Mouse (Mus musculus): Measurements from ENCODE around the gene Gba2. TPM values are rescaled to one million over a fixed set of nuclear protein-coding genes. Genes with fewer than 3 reads are reported as not detected.

Gene Gba2
- polyA plus RNA-seq, 1 experiment from 2014 or later = 25.0 TPM

GRCm38 (mm10) chr4:43542044-43542443, 36.6 kb downstream of the Gba2 start:
- Histone ChIP-seq H3K27me3 (ENCODE audit: control insufficient read depth, insufficient read depth, low read length) (no peaks in the 10 kb centered on the region), H3K9me3 (ENCODE audit: control insufficient read depth, low read length) (no peaks in the 10 kb centered on the region), H3K4me2 (replicated peaks; ENCODE audit: low read depth) (no peak overlapping the region), H3K36me3 (ENCODE audit: control insufficient read depth, insufficient read depth, low read length) (peaks cover 86% of the 10 kb centered on the region), H3K27ac (replicated peaks) (no peak overlapping the region), H3K9ac (ENCODE audit: low read length) (no peak overlapping the region), H3K4me3 (ENCODE audit: low read depth, low read length) (no peak overlapping the region), H3K4me1 (replicated peaks; ENCODE audit: control insufficient read depth, insufficient read depth) (no peaks in the 10 kb centered on the region)
- WGBS = 77% methylated on average over 3 of the region's 3 CpGs
- ATAC-seq (ENCODE audit: low FRiP score, low TSS enrichment) (no peak), DNase-seq (ENCODE audit: low spot score) (no peak)
- TF ChIP-seq EP300 (optimal IDR thresholded peaks at IDR 0.05) (no peak), CTCF (IDR thresholded peaks at IDR 0.05; ENCODE audit: low read depth) (no peak)

DNA sequence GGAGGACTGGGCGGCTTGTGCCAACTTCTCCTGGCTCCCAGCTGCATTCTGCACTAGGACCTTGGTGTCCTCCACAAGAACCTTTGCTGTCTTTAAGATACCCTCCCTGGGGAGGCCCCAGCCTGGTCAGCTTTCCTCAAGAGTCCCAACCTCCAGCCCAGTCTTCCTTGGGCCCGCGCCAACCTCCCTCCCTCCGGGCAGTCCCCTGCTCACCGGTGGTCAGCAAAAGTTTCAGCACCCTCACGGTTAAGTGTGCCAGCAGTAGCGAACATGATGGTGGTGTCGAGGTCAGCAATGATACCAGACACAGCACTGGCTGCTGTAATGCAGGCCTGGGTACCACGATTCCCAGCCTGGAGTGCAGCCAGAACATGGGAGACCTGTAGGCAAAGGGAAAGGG, 42.6 kb downstream of the Gba2 start:
- no peak overlapping the region for H3K9ac ChIP-seq (ENCODE audit: low read length)
- no peak for TF ChIP-seq CTCF (IDR thresholded peaks at IDR 0.05; ENCODE audit: low read depth)
- no peak for TF ChIP-seq EP300 (optimal IDR thresholded peaks at IDR 0.05)
- 86% methylated on average over 9 of the region's 9 CpGs for WGBS

GRCm38 (mm10) chr4:43535628-43536027, 43.0 kb downstream of the Gba2 start:
- WGBS = 93% methylated on average over 8 of the region's 8 CpGs
- Histone ChIP-seq H3K36me3 (ENCODE audit: control insufficient read depth, insufficient read depth, low read length) (peaks cover 82% of the 10 kb centered on the region), H3K9ac (ENCODE audit: low read length) (no peak overlapping the region), H3K4me2 (replicated peaks; ENCODE audit: low read depth) (no peak overlapping the region), H3K4me3 (ENCODE audit: low read depth, low read length) (no peak overlapping the region), H3K27ac (replicated peaks) (no peak overlapping the region), H3K4me1 (replicated peaks; ENCODE audit: control insufficient read depth, insufficient read depth) (no peaks in the 10 kb centered on the region), H3K27me3 (ENCODE audit: control insufficient read depth, insufficient read depth, low read length) (no peaks in the 10 kb centered on the region), H3K9me3 (ENCODE audit: control insufficient read depth, low read length) (no peaks in the 10 kb centered on the region)
- no peak for TF ChIP-seq CTCF (IDR thresholded peaks at IDR 0.05; ENCODE audit: low read depth)
- TF ChIP-seq EP300 (optimal IDR thresholded peaks at IDR 0.05) = no peak
- DNase-seq (ENCODE audit: low spot score) (no peak), ATAC-seq (ENCODE audit: low FRiP score, low TSS enrichment) (no peak)

More for the DNA sequence above, 42.6 kb downstream of the Gba2 start:
- DNase-seq (ENCODE audit: low spot score) = no peak
- Histone ChIP-seq H3K36me3 (ENCODE audit: control insufficient read depth, insufficient read depth, low read length) (peaks cover 84% of the 10 kb centered on the region), H3K4me2 (replicated peaks; ENCODE audit: low read depth) (no peak overlapping the region), H3K27ac (replicated peaks) (no peak overlapping the region), H3K27me3 (ENCODE audit: control insufficient read depth, insufficient read depth, low read length) (no peaks in the 10 kb centered on the region), H3K4me1 (replicated peaks; ENCODE audit: control insufficient read depth, insufficient read depth) (no peaks in the 10 kb centered on the region), H3K4me3 (ENCODE audit: low read depth, low read length) (no peak overlapping the region), H3K9me3 (ENCODE audit: control insufficient read depth, low read length) (no peaks in the 10 kb centered on the region)
- no peak for ATAC-seq (ENCODE audit: low FRiP score, low TSS enrichment)

GRCm38 (mm10) chr4:43533270-43533669, 45.4 kb downstream of the Gba2 start:
- no peak overlapping the region for H3K27ac ChIP-seq (replicated peaks)
- H3K4me2 ChIP-seq (replicated peaks; ENCODE audit: low read depth) = no peak overlapping the region
- peaks cover 61% of the 10 kb centered on the region for H3K36me3 ChIP-seq (ENCODE audit: control insufficient read depth, insufficient read depth, low read length)
- TF ChIP-seq CTCF (IDR thresholded peaks at IDR 0.05; ENCODE audit: low read depth) = no peak
- TF ChIP-seq EP300 (optimal IDR thresholded peaks at IDR 0.05) = no peak
- no peak overlapping the region for H3K9ac ChIP-seq (ENCODE audit: low read length)
- no peak for DNase-seq (ENCODE audit: low spot score)
- no peak overlapping the region for H3K4me3 ChIP-seq (ENCODE audit: low read depth, low read length)
- no peaks in the 10 kb centered on the region for H3K27me3 ChIP-seq (ENCODE audit: control insufficient read depth, insufficient read depth, low read length)
- H3K9me3 ChIP-seq (ENCODE audit: control insufficient read depth, low read length) = no peaks in the 10 kb centered on the region
- ATAC-seq (ENCODE audit: low FRiP score, low TSS enrichment) = no peak
- no peaks in the 10 kb centered on the region for H3K4me1 ChIP-seq (replicated peaks; ENCODE audit: control insufficient read depth, insufficient read depth)
- WGBS = 91% methylated on average over 9 of the region's 9 CpGs

GRCm38 (mm10) chr4:43530581-43530980, 48.1 kb downstream of the Gba2 start:
- H3K9ac ChIP-seq (ENCODE audit: low read length) = no peak overlapping the region
- H3K27ac ChIP-seq (replicated peaks) = 0 out of 2 replicates have a peak overlapping the region, but pooled peaks have one; percentile 53
- peaks cover 42% of the 10 kb centered on the region for H3K36me3 ChIP-seq (ENCODE audit: control insufficient read depth, insufficient read depth, low read length)
- DNase-seq (ENCODE audit: low spot score) (peak; percentile 86), ATAC-seq (ENCODE audit: low FRiP score, low TSS enrichment) (peak; percentile 48)
- no peak overlapping the region for H3K4me3 ChIP-seq (ENCODE audit: low read depth, low read length)
- H3K27me3 ChIP-seq (ENCODE audit: control insufficient read depth, insufficient read depth, low read length) = no peaks in the 10 kb centered on the region
- H3K9me3 ChIP-seq (ENCODE audit: control insufficient read depth, low read length) = no peaks in the 10 kb centered on the region
- no peaks in the 10 kb centered on the region for H3K4me1 ChIP-seq (replicated peaks; ENCODE audit: control insufficient read depth, insufficient read depth)
- WGBS = 10% methylated on average over 7 of the region's 7 CpGs
- TF ChIP-seq EP300 (optimal IDR thresholded peaks at IDR 0.05) (no peak), CTCF (IDR thresholded peaks at IDR 0.05; ENCODE audit: low read depth) (peak; percentile 91)
- no peak overlapping the region for H3K4me2 ChIP-seq (replicated peaks; ENCODE audit: low read depth)

DNA sequence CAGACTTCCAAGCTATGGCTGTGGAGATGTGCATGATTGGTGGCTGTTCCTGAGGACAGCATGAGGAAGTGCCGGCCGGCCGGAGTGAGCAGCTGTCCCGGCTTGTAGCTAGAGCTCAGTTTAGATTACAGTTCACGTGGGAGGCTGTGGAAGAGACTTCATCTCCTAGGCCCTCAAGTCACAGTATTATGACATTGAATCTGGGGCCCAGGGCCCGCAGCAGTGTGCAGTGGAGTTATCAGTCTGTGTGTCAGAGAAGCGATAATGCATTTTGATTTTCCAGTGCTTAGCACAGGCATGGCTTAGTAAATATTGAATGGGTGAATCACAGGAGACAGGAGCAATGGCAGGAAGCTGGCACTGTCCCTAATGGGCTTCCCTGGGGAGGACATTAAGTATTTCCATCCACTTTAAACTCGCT, 48.6 kb downstream of the Gba2 start:
- H3K4me2 ChIP-seq (replicated peaks; ENCODE audit: low read depth) = no peak overlapping the region
- no peak overlapping the region for H3K4me3 ChIP-seq (ENCODE audit: low read depth, low read length)
- 39% methylated on average over 8 of the region's 8 CpGs for WGBS
- H3K27ac ChIP-seq (replicated peaks) = peak overlapping the region; percentile 53; the same call in 1 of the 2 replicates
- TF ChIP-seq EP300 (optimal IDR thresholded peaks at IDR 0.05) = no peak
- no peak for TF ChIP-seq CTCF (IDR thresholded peaks at IDR 0.05; ENCODE audit: low read depth)
- peaks cover 37% of the 10 kb centered on the region for H3K36me3 ChIP-seq (ENCODE audit: control insufficient read depth, insufficient read depth, low read length)
- DNase-seq (ENCODE audit: low spot score) (no peak), ATAC-seq (ENCODE audit: low FRiP score, low TSS enrichment) (peak; percentile 21; the same call in 1 of the 2 replicates)
- H3K9ac ChIP-seq (ENCODE audit: low read length) = no peak overlapping the region
- no peaks in the 10 kb centered on the region for H3K27me3 ChIP-seq (ENCODE audit: control insufficient read depth, insufficient read depth, low read length)
- H3K9me3 ChIP-seq (ENCODE audit: control insufficient read depth, low read length) = no peaks in the 10 kb centered on the region
- H3K4me1 ChIP-seq (replicated peaks; ENCODE audit: control insufficient read depth, insufficient read depth) = no peaks in the 10 kb centered on the region

All from stomach, postnatal 0 days (tissue).